Mouse (Mus musculus) myocyte (in vitro differentiated cells): ENCODE results near the gene Tigit. TPM values are rescaled to one million over a fixed set of nuclear protein-coding genes. Genes with fewer than 3 reads are reported as not detected.

Source experiments
- H3K27me3 ChIP-seq: one replicate; pipeline ENCODE4 v1.6.1; 2011; ENCODE audit not compliant: control insufficient read depth, insufficient read depth, insufficient read length
- H3K36me3 ChIP-seq: one replicate; pipeline ENCODE4 v1.6.1; 2011; ENCODE audit not compliant: control insufficient read depth, insufficient read depth
- H3K4me2 ChIP-seq: one replicate; pipeline ENCODE4 v1.6.1; 2011; ENCODE audit warnings: low read depth, control low read depth
- H3K4me3 ChIP-seq: one replicate; pipeline ENCODE4 v1.5.1; 2011; ENCODE audit warnings: mild to moderate bottlenecking, control low read depth, moderate library complexity
- H3K79me2 ChIP-seq: one replicate; pipeline ENCODE4 v1.6.1; 2011; ENCODE audit not compliant: control insufficient read depth, insufficient read depth
- H3ac ChIP-seq: one replicate; pipeline ENCODE4 v1.6.1; 2011; ENCODE audit not compliant: control insufficient read depth, insufficient read length
- CEBPB ChIP-seq: IDR thresholded peaks from 2 replicates; pipeline ENCODE4 v1.6.1; 2011; ENCODE audit warnings: mild to moderate bottlenecking, moderate library complexity; ENCODE audit not compliant: poor library complexity, insufficient read depth, severe bottlenecking
- E2F4 ChIP-seq: IDR thresholded peaks from one replicate; pipeline ENCODE4 v1.6.1; 2011; ENCODE audit warnings: mild to moderate bottlenecking, control low read depth, moderate library complexity; ENCODE audit not compliant: insufficient read depth
- MAX ChIP-seq: IDR thresholded peaks from one replicate; pipeline ENCODE4 v1.6.1; 2011; ENCODE audit warnings: low read depth, mild to moderate bottlenecking, control low read depth
- MYOD1 ChIP-seq, 3 experiments: IDR thresholded peaks; one replicate each; pipeline ENCODE4 v1.6.1; 2011; ENCODE audit warnings: control low read depth in 2 of 3, low read depth in 2 of 3, mild to moderate bottlenecking in 2 of 3, moderate library complexity in 1 of 3; ENCODE audit not compliant: insufficient read length in 2 of 3, control insufficient read depth in 1 of 3
- MYOG ChIP-seq, 3 experiments: IDR thresholded peaks; one replicate each; pipeline ENCODE4 v1.6.1; 2011; ENCODE audit warnings: control low read depth in 2 of 3, low read depth in 2 of 3, mild to moderate bottlenecking in 2 of 3; ENCODE audit not compliant: insufficient read length in 2 of 3, control insufficient read depth in 1 of 3, insufficient read depth in 1 of 3
- POLR2A ChIP-seq: IDR thresholded peaks from one replicate; pipeline ENCODE4 v1.6.1; 2011; ENCODE audit warnings: low read depth, mild to moderate bottlenecking, control low read depth, moderate library complexity; ENCODE audit not compliant: insufficient read length
- POLR2AphosphoS2 ChIP-seq: IDR thresholded peaks from one replicate; pipeline ENCODE4 v1.6.1; 2011; ENCODE audit warnings: low read depth, control low read depth; ENCODE audit not compliant: insufficient read length
- REST ChIP-seq: IDR thresholded peaks from one replicate; pipeline ENCODE4 v1.6.1; 2011; ENCODE audit warnings: mild to moderate bottlenecking, control low read depth, moderate library complexity; ENCODE audit not compliant: insufficient read depth, insufficient read length
- SRF ChIP-seq: IDR thresholded peaks from one replicate; pipeline ENCODE4 v1.6.1; 2011; ENCODE audit warnings: low read depth; ENCODE audit not compliant: control insufficient read depth, insufficient read length
- TCF12 ChIP-seq: IDR thresholded peaks from one replicate; pipeline ENCODE4 v1.6.1; 2011; ENCODE audit warnings: mild to moderate bottlenecking, control low read depth; ENCODE audit not compliant: poor library complexity, insufficient read depth, severe bottlenecking
- TCF3 ChIP-seq: IDR thresholded peaks from one replicate; pipeline ENCODE4 v1.6.1; 2011; ENCODE audit warnings: low read depth, control low read depth; ENCODE audit not compliant: insufficient read length
- USF1 ChIP-seq: IDR thresholded peaks from one replicate; pipeline ENCODE4 v1.6.1; 2011; ENCODE audit warnings: low read depth, mild to moderate bottlenecking, control low read depth, moderate library complexity
- polyA plus RNA-seq: library from polyadenylated mRNA; unstranded; fragments of >200 nt; fragmentation: generic; extraction: Trizol; gene quantifications from one replicate; pipeline ENCODE4 v1.2.1, GENCODE M21; 2012; ENCODE audit warnings: missing spikeins

The Tigit gene
- polyA plus RNA-seq, 1 experiment: 2.2 TPM

- Histone ChIP-seq H3K4me3 (no peak overlapping the region), H3K36me3 (no peaks in the 10 kb centered on the region), H3K27me3 (no peaks in the 10 kb centered on the region), H3ac (no peak overlapping the region), H3K79me2 (no peaks in the 10 kb centered on the region), H3K4me2 (no peak overlapping the region)
- TF ChIP-seq CEBPB: no peak
These were observed 17.0 kb downstream of the Tigit start for GRCm38 (mm10) chr16:43646943-43647342.

- H3K79me2 ChIP-seq: no peaks in the 10 kb centered on the region
- no peak overlapping the region for H3ac ChIP-seq
- no peaks in the 10 kb centered on the region for H3K36me3 ChIP-seq
- no peak overlapping the region for H3K4me3 ChIP-seq
- no peaks in the 10 kb centered on the region for H3K27me3 ChIP-seq
- TF ChIP-seq POLR2AphosphoS2 (no peak), CEBPB (no peak), MYOD1 (IDR thresholded peaks at IDR 0.05; ENCODE audit: control insufficient read depth in 1 of 3, insufficient read length in 2 of 3, low read depth in 2 of 3) (no peak), MYOG (IDR thresholded peaks at IDR 0.05; ENCODE audit: control insufficient read depth in 1 of 3, insufficient read depth in 1 of 3, insufficient read length in 2 of 3, low read depth in 2 of 3) (no peak), E2F4 (no peak)
- no peak overlapping the region for H3K4me2 ChIP-seq
These were observed 18.1 kb downstream of the Tigit start for GRCm38 (mm10) chr16:43645879-43646278.

GRCm38 (mm10) chr16:43641230-43641629, 22.7 kb downstream of the Tigit start:
- no peaks in the 10 kb centered on the region for H3K36me3 ChIP-seq
- H3K4me3 ChIP-seq: no peak overlapping the region
- H3K79me2 ChIP-seq: no peaks in the 10 kb centered on the region
- H3ac ChIP-seq: no peak overlapping the region
- TF ChIP-seq CEBPB (no peak), REST (no peak), POLR2A (no peak)
- H3K4me2 ChIP-seq: no peak overlapping the region
- no peaks in the 10 kb centered on the region for H3K27me3 ChIP-seq

GRCm38 (mm10) chr16:43638406-43639049, 25.4 kb downstream of the Tigit start:
- H3K4me3 ChIP-seq: no peak overlapping the region

GRCm38 (mm10) chr16:43637241-43637640, 26.7 kb downstream of the Tigit start:
- TF ChIP-seq REST: no peak
- no peak for TF ChIP-seq USF1
- TF ChIP-seq SRF: no peak
- no peak for TF ChIP-seq POLR2AphosphoS2
- no peak for TF ChIP-seq E2F4
- TF ChIP-seq POLR2A: no peak
- TF ChIP-seq TCF3: no peak
- Histone ChIP-seq H3K27me3 (no peaks in the 10 kb centered on the region), H3K36me3 (no peaks in the 10 kb centered on the region), H3ac (no peak overlapping the region), H3K4me2 (no peak overlapping the region), H3K79me2 (no peaks in the 10 kb centered on the region), H3K4me3 (no peak overlapping the region)

More at GRCm38 (mm10) chr16:43638406-43639049, 25.4 kb downstream of the Tigit start:
- H3ac ChIP-seq: no peak overlapping the region
- H3K4me2 ChIP-seq: no peak overlapping the region
- no peak for TF ChIP-seq CEBPB
- TF ChIP-seq MAX: no peak
- TF ChIP-seq MYOD1 (IDR thresholded peaks at IDR 0.05; ENCODE audit: control insufficient read depth in 1 of 3, insufficient read length in 2 of 3, low read depth in 2 of 3): no peak
- TF ChIP-seq TCF12: no peak
- TF ChIP-seq E2F4: no peak
- TF ChIP-seq REST: no peak
- no peak for TF ChIP-seq POLR2A
- H3K27me3 ChIP-seq: no peaks in the 10 kb centered on the region
- no peaks in the 10 kb centered on the region for H3K36me3 ChIP-seq
- H3K79me2 ChIP-seq: no peaks in the 10 kb centered on the region

GRCm38 (mm10) chr16:43634037-43634436, 29.9 kb downstream of the Tigit start:
- Histone ChIP-seq H3K36me3 (no peaks in the 10 kb centered on the region), H3ac (no peak overlapping the region), H3K4me3 (no peak overlapping the region), H3K79me2 (no peaks in the 10 kb centered on the region), H3K4me2 (no peak overlapping the region), H3K27me3 (no peaks in the 10 kb centered on the region)
- TF ChIP-seq CEBPB (no peak), TCF3 (no peak), SRF (no peak), MYOG (IDR thresholded peaks at IDR 0.05; ENCODE audit: control insufficient read depth in 1 of 3, insufficient read depth in 1 of 3, insufficient read length in 2 of 3, low read depth in 2 of 3) (no peak), TCF12 (no peak), E2F4 (no peak), MYOD1 (IDR thresholded peaks at IDR 0.05; ENCODE audit: control insufficient read depth in 1 of 3, insufficient read length in 2 of 3, low read depth in 2 of 3) (no peak), REST (no peak), MAX (no peak), POLR2A (no peak), USF1 (no peak), POLR2AphosphoS2 (no peak)
